Mouse (Mus musculus): ENCODE results near the gene Ccl17.
A peak's percentile ranks its signal among the peaks of the same experiment; 100 is the strongest.
"Not testable (repeated sequence)": the region's sequence is repeated elsewhere in the genome, so short reads cannot be mapped to it uniquely, and the experiment has no call there.

Gene Ccl17

GRCm38 (mm10) chr8:94825170-94825569, 14.9 kb downstream of the Ccl17 start:
- DNase-seq (ENCODE audit: low read depth in 1 of 2, low spot score in 2 of 2) = no peak

- DNase-seq (ENCODE audit: low read depth in 1 of 2, low spot score in 2 of 2) = no peak
These were observed 16.0 kb downstream of the Ccl17 start for GRCm38 (mm10) chr8:94826210-94826609.

- DNase-seq (ENCODE audit: low read depth in 1 of 2, low spot score in 2 of 2) = no peak
These were observed 18.0 kb downstream of the Ccl17 start for GRCm38 (mm10) chr8:94828284-94828683.

- not testable (repeated sequence) for DNase-seq (ENCODE audit: low read depth in 1 of 2, low spot score in 2 of 2)
These were observed 23.7 kb downstream of the Ccl17 start for GRCm38 (mm10) chr8:94833901-94834405.

GRCm38 (mm10) chr8:94835751-94836150, 25.5 kb downstream of the Ccl17 start:
- not testable (repeated sequence) for DNase-seq (ENCODE audit: low read depth in 1 of 2, low spot score in 2 of 2)

- DNase-seq (ENCODE audit: low read depth in 1 of 2, low spot score in 2 of 2) = no peak
These were observed 26.4 kb downstream of the Ccl17 start for GRCm38 (mm10) chr8:94836456-94837240.

- peak; percentile 81 to 90 for DNase-seq (ENCODE audit: low read depth in 1 of 2, low spot score in 2 of 2)
These were observed 27.7 kb downstream of the Ccl17 start, which contains the start of the genes Coq9 and Ciapin1 for GRCm38 (mm10) chr8:94837662-94838574. Coq9 (plus strand) TSS chr8:94838321. Ciapin1 (minus strand) TSS chr8:94838358.

- DNase-seq (ENCODE audit: low read depth in 1 of 2, low spot score in 2 of 2) = peak in 1 of 2 experiments; percentile 40
These were observed 28.3 kb downstream of the Ccl17 start for GRCm38 (mm10) chr8:94838600-94838999.

- no peak for DNase-seq (ENCODE audit: low read depth in 1 of 2, low spot score in 2 of 2)
These were observed 30.9 kb downstream of the Ccl17 start for GRCm38 (mm10) chr8:94841183-94841582.

GRCm38 (mm10) chr8:94850049-94850448, 39.8 kb downstream of the Ccl17 start:
- no peak for DNase-seq (ENCODE audit: low read depth in 1 of 2, low spot score in 2 of 2)

- DNase-seq (ENCODE audit: low read depth in 1 of 2, low spot score in 2 of 2) = not testable (repeated sequence)
These were observed 44.5 kb downstream of the Ccl17 start for GRCm38 (mm10) chr8:94854761-94855160.

GRCm38 (mm10) chr8:94857011-94857345, 46.7 kb downstream of the Ccl17 start:
- DNase-seq (ENCODE audit: low read depth in 1 of 2, low spot score in 2 of 2) = no peak

- DNase-seq (ENCODE audit: low read depth in 1 of 2, low spot score in 2 of 2) = peak; percentile 72 to 85
These were observed 47.3 kb downstream of the Ccl17 start, which contains the start of gene Polr2c for GRCm38 (mm10) chr8:94857346-94858173. Polr2c (plus strand) TSS chr8:94857450.

GRCm38 (mm10) chr8:94861352-94861910, 51.2 kb downstream of the Ccl17 start:
- peak in 1 of 2 experiments; percentile 56 for DNase-seq (ENCODE audit: low read depth in 1 of 2, low spot score in 2 of 2)

Data from monocyte, adult 2 months (primary cell).